Mouse (Mus musculus) ES-E14 (cell line): ENCODE results near the gene Spns3.

ENCODE experiments used
- CHD2 ChIP-seq: IDR thresholded peaks from 2 replicates; pipeline ENCODE4 v1.6.1; 2014; ENCODE audit warnings: mild to moderate bottlenecking, low read depth, low read length, inconsistent platforms
- HCFC1 ChIP-seq: IDR thresholded peaks from 2 replicates; pipeline ENCODE4 v1.6.1; 2012; ENCODE audit warnings: low read length, inconsistent platforms, borderline replicate concordance; ENCODE audit not compliant: insufficient read depth
- MAFK ChIP-seq: IDR thresholded peaks from 2 replicates; pipeline ENCODE4 v1.6.1; 2014; ENCODE audit warnings: mild to moderate bottlenecking, low read depth, low read length, inconsistent platforms; ENCODE audit not compliant: insufficient read depth
- ZNF384 ChIP-seq: IDR thresholded peaks from 2 replicates; pipeline ENCODE4 v1.6.1; 2012; ENCODE audit warnings: low read depth, low read length, inconsistent platforms

DNA sequence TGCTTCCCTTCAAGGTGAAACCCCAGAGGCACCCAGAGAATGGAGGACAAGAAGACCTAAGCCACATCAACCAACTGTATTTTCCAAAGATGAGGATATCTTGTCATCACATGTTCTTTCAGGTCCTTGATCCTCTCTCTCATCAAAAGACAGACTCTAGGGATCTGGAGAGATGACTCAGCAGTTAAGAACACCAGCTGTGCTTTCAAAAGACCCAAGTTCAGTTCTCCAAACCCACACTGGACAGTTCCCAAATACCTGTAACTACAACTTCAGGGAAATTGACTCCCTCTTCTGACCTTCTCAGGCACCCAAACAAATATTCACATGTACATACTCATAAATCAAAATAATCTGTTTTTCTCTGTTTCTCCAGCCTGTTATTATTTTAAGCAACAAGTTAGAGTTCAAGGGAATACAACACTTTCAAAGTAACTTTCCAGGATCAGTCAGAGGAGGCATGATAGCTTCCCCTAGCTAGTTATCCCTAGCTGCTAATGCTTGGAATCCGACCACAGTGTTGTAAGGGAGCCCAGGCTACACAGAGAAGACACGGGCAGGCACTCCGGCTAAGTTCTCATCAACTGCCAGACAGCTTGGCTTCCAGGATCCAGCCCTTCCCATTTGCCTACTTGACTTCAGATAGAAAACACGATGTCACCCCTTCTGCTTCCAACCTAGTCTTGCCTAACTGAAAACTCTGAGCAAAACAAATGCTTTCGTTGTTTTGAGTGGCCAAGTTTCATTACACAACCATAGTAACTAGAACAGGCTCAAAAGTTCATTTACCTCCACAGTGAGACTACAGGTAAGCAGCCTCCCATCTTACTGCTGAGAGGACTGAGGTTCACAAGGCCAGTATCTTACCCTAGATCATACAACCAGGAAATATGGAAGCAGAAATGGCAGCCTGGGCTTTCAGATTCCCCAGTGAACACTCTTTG is 28.4 kb downstream of the Spns3 start:
- TF ChIP-seq MAFK, result peak; percentile 77
- TF ChIP-seq ZNF384, result no peak
- no peak for TF ChIP-seq HCFC1
- no peak for TF ChIP-seq CHD2
